In the genomic region with DNA sequence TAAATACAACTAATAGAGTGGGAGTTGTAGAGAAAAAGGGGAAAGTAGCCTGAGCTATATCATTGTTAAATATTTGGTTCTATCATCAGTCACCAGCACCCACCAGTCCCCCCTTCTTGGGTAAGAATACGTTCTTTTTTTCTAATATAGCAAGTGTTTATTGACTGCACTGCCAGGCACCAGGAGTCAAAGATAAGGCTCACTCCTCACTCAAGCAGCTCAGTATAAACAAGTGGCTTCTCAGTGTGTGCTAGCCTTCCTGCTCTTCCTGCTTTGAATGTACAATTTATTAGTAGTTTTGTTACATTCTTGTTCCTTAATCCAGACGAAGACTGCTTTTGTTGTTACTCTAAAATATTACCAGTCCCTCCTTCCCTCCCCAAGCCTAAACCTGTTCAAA, we compare ENCODE assay signal across 8 mouse cellular contexts. TPM values are rescaled to one million over a fixed set of nuclear protein-coding genes. Genes with fewer than 3 reads are reported as not detected.
DNase-seq lines count a peak whose midpoint lies in the region; ATAC-seq lines count a peak whose summit lies in the region.

No protein-coding gene starts in this region.

- H3K27me3 ChIP-seq in heart, embryonic 13.5 days (replicated peaks) = no peaks in the 10 kb centered on the region
- no peaks in the 10 kb centered on the region for H3K27me3 ChIP-seq in hindbrain, embryonic 11.5 days (ENCODE audit: control insufficient read depth, insufficient read depth, low read length)
- H3K27me3 ChIP-seq in midbrain, embryonic 10.5 days (ENCODE audit: low read depth, poor library complexity, severe bottlenecking) = no peaks in the 10 kb centered on the region

- intact Hi-C loops in heart, postnatal 36 days (cut with DNase I) = loop anchor here (1.0 kb wide), 1 partner anchor 139 kb away; no protein-coding TSS in a partner anchor
- intact Hi-C loops in left cerebral cortex, postnatal 4 days (cut with DNase I) = loop anchor here (2.0 to 5.0 kb wide), 2 partner anchors 124 to 140 kb away; no protein-coding TSS in a partner anchor

- 11% methylated on average over 2 of the region's 2 CpGs for WGBS in heart, embryonic 13.5 days
- WGBS in hindbrain, embryonic 11.5 days = 56% methylated on average over 2 of the region's 2 CpGs
- WGBS in midbrain, embryonic 10.5 days = 74% methylated on average over 2 of the region's 2 CpGs

- H3K9ac ChIP-seq in heart, embryonic 13.5 days = peak overlapping the region; percentile 66
- no peak overlapping the region for H3K9ac ChIP-seq in hindbrain, embryonic 11.5 days (ENCODE audit: low read depth, low read length)

- peak overlapping the region; percentile 48; the same call in 1 of the 2 replicates for H3K27ac ChIP-seq in heart, embryonic 13.5 days (replicated peaks)
- no peak overlapping the region for H3K27ac ChIP-seq in hindbrain, embryonic 11.5 days (ENCODE audit: low read depth, low read length)
- no peak overlapping the region for H3K27ac ChIP-seq in midbrain, embryonic 10.5 days (replicated peaks)

- no peaks in the 10 kb centered on the region for H3K9me3 ChIP-seq in heart, embryonic 13.5 days
- no peaks in the 10 kb centered on the region for H3K9me3 ChIP-seq in hindbrain, embryonic 11.5 days (ENCODE audit: control insufficient read depth, low read length)
- no peaks in the 10 kb centered on the region for H3K9me3 ChIP-seq in midbrain, embryonic 10.5 days (replicated peaks)

- H3K36me3 ChIP-seq in heart, embryonic 13.5 days = no peaks in the 10 kb centered on the region
- H3K36me3 ChIP-seq in hindbrain, embryonic 11.5 days (ENCODE audit: control insufficient read depth, insufficient read depth, low read length) = no peaks in the 10 kb centered on the region
- H3K36me3 ChIP-seq in midbrain, embryonic 10.5 days = peaks cover 20% of the 10 kb centered on the region

- H3K4me3 ChIP-seq in heart, embryonic 13.5 days = peak overlapping the region; percentile 95
- peak overlapping the region; percentile 18 for H3K4me3 ChIP-seq in hindbrain, embryonic 11.5 days (ENCODE audit: low read depth, low read length)
- H3K4me3 ChIP-seq in midbrain, embryonic 10.5 days = peak overlapping the region; percentile 96

- H3K4me2 ChIP-seq in heart, embryonic 13.5 days = peak overlapping the region; percentile 65
- H3K4me2 ChIP-seq in hindbrain, embryonic 11.5 days (replicated peaks; ENCODE audit: low read depth, low read length) = peak overlapping the region; percentile 29; the same call in 1 of the 2 replicates

- H3K4me1 ChIP-seq in heart, embryonic 13.5 days = peaks cover 44% of the 10 kb centered on the region
- no peaks in the 10 kb centered on the region for H3K4me1 ChIP-seq in hindbrain, embryonic 11.5 days (replicated peaks; ENCODE audit: control insufficient read depth, insufficient read depth, low read length)
- peaks cover 16% of the 10 kb centered on the region for H3K4me1 ChIP-seq in midbrain, embryonic 10.5 days

- ATAC-seq in heart, embryonic 13.5 days (ENCODE audit: extremely low read depth, insufficient number of reproducible peaks, low FRiP score, low TSS enrichment) = no peak
- ATAC-seq in hindbrain, embryonic 11.5 days (ENCODE audit: low FRiP score) = no peak
- ATAC-seq in cerebellum, adult (ENCODE audit: insufficient number of reproducible peaks, low FRiP score, low TSS enrichment) = no peak

- DNase-seq in heart, postnatal 36 days = no peak
- DNase-seq in NIH3T3 (ENCODE audit: low read depth) = peak; percentile 5
- DNase-seq in hindbrain, embryonic 11.5 days (ENCODE audit: low spot score) = peak; percentile 7
- DNase-seq in midbrain, embryonic 10.5 days (ENCODE audit: low spot score) = no peak
- no peak for DNase-seq in thymus, postnatal 10 days (ENCODE audit: low spot score in 2 of 2)
- no peak for DNase-seq in left cerebral cortex, postnatal 4 days

RNA-seq across cellular contexts. Expression of gene Ppp1cb, which starts 2.3 kb away (rescaled TPM):
- polyA plus RNA-seq in heart, embryonic 13.5 days (2015; fragmentation: Nextera tagmentation; extraction: Ambion mirVana) = 217 and 231 TPM in 2 replicates
- total RNA-seq in heart, postnatal 36 days (2021) = 100 to 1,000 TPM; 445 to 446 TPM
- 219 and 228 TPM in 2 replicates for polyA plus RNA-seq in hindbrain, embryonic 11.5 days (2014; fragmentation: Nextera tagmentation; extraction: Ambion mirVana)
- polyA plus RNA-seq in midbrain, embryonic 10.5 days (2016; fragmentation: Nextera tagmentation; extraction: Ambion mirVana) = 205 and 213 TPM in 2 replicates
- total RNA-seq in left cerebral cortex, postnatal 4 days (2021) = 100 to 1,000 TPM; 362 to 387 TPM

Comparison
In these comparisons a context has a peak if more than half of its experiments do, and no peak if none do; other contexts are left out.
1. H3K4me3 ChIP-seq: peak in every context shown above with its lines; median percentile 96 in midbrain, embryonic 10.5 days; 95 in heart, embryonic 13.5 days; 18 in hindbrain, embryonic 11.5 days.
2. DNase-seq: peak in NIH3T3 (single experiment) and hindbrain, embryonic 11.5 days (single experiment); none in heart, postnatal 36 days (0 of 2), midbrain, embryonic 10.5 days (single experiment), thymus, postnatal 10 days (0 of 2) and left cerebral cortex, postnatal 4 days (single experiment).